Mouse (Mus musculus) C2C12 (cell line): Measurements from ENCODE around the gene Shisa7. TPM values are rescaled to one million over a fixed set of nuclear protein-coding genes. Genes with fewer than 3 reads are reported as not detected.
"Not testable (repeated sequence)": the region's sequence is repeated elsewhere in the genome, so short reads cannot be mapped to it uniquely, and the experiment has no call there.

Experiments used
- H3K27me3 ChIP-seq: one replicate; pipeline ENCODE4 v1.6.1; 2011; ENCODE audit not compliant: control insufficient read depth, insufficient read depth, insufficient read length
- H3K36me3 ChIP-seq: one replicate; pipeline ENCODE4 v1.6.1; 2011; ENCODE audit not compliant: control insufficient read depth, insufficient read depth
- H3K4me3 ChIP-seq: one replicate; pipeline ENCODE4 v1.5.1; 2011; ENCODE audit warnings: mild to moderate bottlenecking, control low read depth; ENCODE audit not compliant: poor library complexity, insufficient read depth, severe bottlenecking
- H3K79me2 ChIP-seq: one replicate; pipeline ENCODE4 v1.6.1; 2011; ENCODE audit not compliant: control insufficient read depth, insufficient read depth
- H3K79me3 ChIP-seq: one replicate; pipeline ENCODE4 v1.6.1; 2011; ENCODE audit warnings: low read depth, control low read depth
- H3ac ChIP-seq: one replicate; pipeline ENCODE3; 2011; ENCODE audit warnings: low read depth; ENCODE audit not compliant: control insufficient read depth, insufficient read length
- CEBPB ChIP-seq: IDR thresholded peaks from one replicate; pipeline ENCODE4 v1.6.1; 2011; ENCODE audit warnings: low read depth, mild to moderate bottlenecking, control low read depth, moderate library complexity
- CTCF ChIP-seq: IDR thresholded peaks from one replicate; pipeline ENCODE4 v1.5.1; 2011; ENCODE audit not compliant: control insufficient read depth, insufficient read depth, insufficient read length
- FOSL1 ChIP-seq: IDR thresholded peaks from one replicate; pipeline ENCODE4 v1.8.0; 2011; ENCODE audit warnings: mild to moderate bottlenecking, low read length; ENCODE audit not compliant: poor library complexity, insufficient read depth, severe bottlenecking
- MAX ChIP-seq: IDR thresholded peaks from one replicate; pipeline ENCODE4 v1.6.1; 2011; ENCODE audit warnings: mild to moderate bottlenecking, control low read depth
- MYOD1 ChIP-seq: IDR thresholded peaks from one replicate; pipeline ENCODE4 v1.6.1; 2011; ENCODE audit warnings: low read depth; ENCODE audit not compliant: control insufficient read depth, insufficient read length
- MYOG ChIP-seq: IDR thresholded peaks from one replicate; pipeline ENCODE4 v1.6.1; 2011; ENCODE audit not compliant: control insufficient read depth, insufficient read length; ENCODE audit errors: extremely low read depth
- USF1 ChIP-seq: IDR thresholded peaks from one replicate; pipeline ENCODE4 v1.6.1; 2011; ENCODE audit warnings: low read depth, mild to moderate bottlenecking, control low read depth, moderate library complexity
- polyA plus RNA-seq: library from polyadenylated mRNA; unstranded; fragments of >200 nt; fragmentation: generic; extraction: Trizol; gene quantifications from one replicate; pipeline ENCODE4 v1.2.1, GENCODE M21; 2012; ENCODE audit warnings: missing spikeins

Shisa7 gene
- polyA plus RNA-seq, 1 experiment: not detected

- peaks cover 8% of the 10 kb centered on the region for H3K27me3 ChIP-seq
- H3K79me2 ChIP-seq: no peaks in the 10 kb centered on the region
- no peak overlapping the region for H3ac ChIP-seq
- no peaks in the 10 kb centered on the region for H3K79me3 ChIP-seq
- no peak overlapping the region for H3K4me3 ChIP-seq
- TF ChIP-seq USF1: no peak
- no peak for TF ChIP-seq MAX
- no peak for TF ChIP-seq MYOD1
- TF ChIP-seq CEBPB: no peak
- TF ChIP-seq FOSL1: no peak
- no peak for TF ChIP-seq MYOG
- no peak for TF ChIP-seq CTCF
- H3K36me3 ChIP-seq: no peaks in the 10 kb centered on the region
Observed at GRCm38 (mm10) chr7:4863541-4864080, 19.1 kb upstream of the Shisa7 start.

- Histone ChIP-seq H3K27me3 (peaks cover 13% of the 10 kb centered on the region), H3K36me3 (no peaks in the 10 kb centered on the region), H3ac (no peak overlapping the region), H3K79me3 (no peaks in the 10 kb centered on the region), H3K79me2 (no peaks in the 10 kb centered on the region), H3K4me3 (no peak overlapping the region)
- TF ChIP-seq CEBPB: no peak
- no peak for TF ChIP-seq MAX
- TF ChIP-seq MYOD1: no peak
- TF ChIP-seq MYOG: no peak
- TF ChIP-seq USF1: no peak
- no peak for TF ChIP-seq CTCF
- TF ChIP-seq FOSL1: no peak
Observed at GRCm38 (mm10) chr7:4863041-4863440, 18.5 kb upstream of the Shisa7 start.

GRCm38 (mm10) chr7:4860926-4861325 is 16.4 kb upstream of the Shisa7 start:
- not testable (repeated sequence) for H3K36me3 ChIP-seq, H3K4me3 ChIP-seq, H3K79me3 ChIP-seq, H3ac ChIP-seq, H3K79me2 ChIP-seq
- H3K27me3 ChIP-seq: peaks cover 30% of the 10 kb centered on the region

- H3ac ChIP-seq: no peak overlapping the region
- no peak for TF ChIP-seq USF1
- no peak for TF ChIP-seq CTCF
- H3K79me2 ChIP-seq: no peaks in the 10 kb centered on the region
- H3K36me3 ChIP-seq: no peaks in the 10 kb centered on the region
- no peak overlapping the region for H3K4me3 ChIP-seq
- peaks cover 31% of the 10 kb centered on the region for H3K27me3 ChIP-seq
- no peaks in the 10 kb centered on the region for H3K79me3 ChIP-seq
Observed at GRCm38 (mm10) chr7:4859418-4859978, 15.0 kb upstream of the Shisa7 start.

GRCm38 (mm10) chr7:4857321-4857720 is 12.8 kb upstream of the Shisa7 start:
- Histone ChIP-seq H3K27me3 (peaks cover 31% of the 10 kb centered on the region), H3K79me2 (no peaks in the 10 kb centered on the region), H3K36me3 (no peaks in the 10 kb centered on the region), H3ac (no peak overlapping the region), H3K4me3 (no peak overlapping the region), H3K79me3 (no peaks in the 10 kb centered on the region)
- TF ChIP-seq USF1: no peak
- TF ChIP-seq CEBPB: no peak
- TF ChIP-seq FOSL1: no peak
- TF ChIP-seq MAX: no peak
- TF ChIP-seq MYOG: no peak
- TF ChIP-seq MYOD1: no peak
- TF ChIP-seq CTCF: no peak

- Histone ChIP-seq H3K36me3 (no peaks in the 10 kb centered on the region), H3K79me3 (no peaks in the 10 kb centered on the region), H3K4me3 (no peak overlapping the region), H3K27me3 (peaks cover 31% of the 10 kb centered on the region), H3ac (no peak overlapping the region), H3K79me2 (no peaks in the 10 kb centered on the region)
- TF ChIP-seq MAX (no peak), CEBPB (no peak), MYOG (no peak), MYOD1 (no peak), USF1 (no peak), FOSL1 (no peak), CTCF (no peak)
Observed at GRCm38 (mm10) chr7:4856508-4856907, 12.0 kb upstream of the Shisa7 start.
